Mouse (Mus musculus): Measurements from ENCODE around the gene Naa20. TPM values are rescaled to one million over a fixed set of nuclear protein-coding genes. Genes with fewer than 3 reads are reported as not detected.

Gene Naa20
- total RNA-seq, 2 experiments from 2014 or later, result 75.5 to 84.4 TPM

- DNase-seq (ENCODE audit: low spot score in 2 of 2), result no peak
Observed at GRCm38 (mm10) chr2:145948402-145948954, 46.6 kb downstream of the Naa20 start.

GRCm38 (mm10) chr2:145949475-145950068 lies 47.7 kb downstream of the Naa20 start:
- DNase-seq (ENCODE audit: low spot score in 2 of 2), result no peak

- no peak for DNase-seq (ENCODE audit: low spot score in 2 of 2)
Observed at GRCm38 (mm10) chr2:145950239-145950638, 48.3 kb downstream of the Naa20 start.

GRCm38 (mm10) chr2:145952726-145953125 lies 50.8 kb downstream of the Naa20 start:
- no peak for DNase-seq (ENCODE audit: low spot score in 2 of 2)

- no peak for DNase-seq (ENCODE audit: low spot score in 2 of 2)
Observed at GRCm38 (mm10) chr2:145955844-145956243, 53.9 kb downstream of the Naa20 start.

- DNase-seq (ENCODE audit: low spot score in 2 of 2), result no peak
Observed at GRCm38 (mm10) chr2:145956318-145956717, 54.4 kb downstream of the Naa20 start.

GRCm38 (mm10) chr2:145957450-145957849 lies 55.6 kb downstream of the Naa20 start:
- no peak for DNase-seq (ENCODE audit: low spot score in 2 of 2)

- DNase-seq (ENCODE audit: low spot score in 2 of 2), result no peak
Observed at GRCm38 (mm10) chr2:145958097-145958496, 56.2 kb downstream of the Naa20 start.

GRCm38 (mm10) chr2:145958551-145958950 lies 56.7 kb downstream of the Naa20 start:
- DNase-seq (ENCODE audit: low spot score in 2 of 2), result no peak

- DNase-seq (ENCODE audit: low spot score in 2 of 2), result no peak
Observed at GRCm38 (mm10) chr2:145961861-145962260, 60.0 kb downstream of the Naa20 start.

Small RNA genes lying within 50 kb of the gene (microRNA-seq; reads per million reads assigned to microRNA genes)
- 0 reads per million in 2 experiments for gene Gm25026

Other genes with a start within 250 kb of the Naa20 start
- 10 to 100 TPM; 19.1 to 31.7 TPM for gene Rin2, start 226.9 kb upstream of the Naa20 start, total RNA-seq (2021)
- 1 to 10 TPM; 3.4 to 3.6 TPM for gene Cfap61, start 32.7 kb downstream of the Naa20 start, total RNA-seq (2021)
- 10 to 100 TPM; 20.8 to 21.8 TPM for gene Crnkl1, start 32.9 kb downstream of the Naa20 start, total RNA-seq (2021)

Data from left cerebral cortex, adult 18-20 months (tissue).